Mouse (Mus musculus) liver, embryonic 15.5 days (tissue): Measurements from ENCODE around the gene Olfr397. TPM values are rescaled to one million over a fixed set of nuclear protein-coding genes. Genes with fewer than 3 reads are reported as not detected.

Experiments used
- ATAC-seq: fragments of 200-750 bp; cut with Nextera tagmentation; 2 replicates; pipeline ENCODE4 v1.8.0; 2017; ENCODE audit warnings: moderate number of reproducible peaks, mild to moderate bottlenecking, moderate library complexity; ENCODE audit not compliant: insufficient read depth
- H3K27ac ChIP-seq: fragments of 300-500 bp; sonication (generic); replicated peaks from 2 replicates; pipeline ENCODE4 v1.5.1; 2015; ENCODE audit warnings: mild to moderate bottlenecking, inconsistent platforms
- H3K27me3 ChIP-seq: fragments of 300-500 bp; sonication (generic); 2 replicates; pipeline ENCODE4 v1.6.1; 2015; ENCODE audit warnings: mild to moderate bottlenecking, inconsistent platforms
- H3K36me3 ChIP-seq: fragments of 300-500 bp; sonication (generic); replicated peaks from 2 replicates; pipeline ENCODE4 v1.6.1; 2015; ENCODE audit warnings: moderate library complexity, mild to moderate bottlenecking, inconsistent platforms
- H3K4me1 ChIP-seq: fragments of 300-500 bp; sonication (generic); replicated peaks from 2 replicates; pipeline ENCODE4 v1.6.1; 2015; ENCODE audit warnings: inconsistent platforms
- H3K4me2 ChIP-seq: fragments of 300-500 bp; sonication (generic); 2 replicates; pipeline ENCODE4 v1.6.1; 2015; ENCODE audit warnings: moderate library complexity, mild to moderate bottlenecking, inconsistent platforms
- H3K4me3 ChIP-seq: fragments of 300-500 bp; sonication (generic); replicated peaks from 2 replicates; pipeline ENCODE4 v1.5.1; 2015; ENCODE audit warnings: mild to moderate bottlenecking, inconsistent platforms
- H3K9ac ChIP-seq: fragments of 300-500 bp; sonication (generic); 2 replicates; pipeline ENCODE4 v1.6.1; 2015; ENCODE audit warnings: moderate library complexity, mild to moderate bottlenecking, inconsistent platforms
- H3K9me3 ChIP-seq: fragments of 300-500 bp; sonication (generic); replicated peaks from 2 replicates; pipeline ENCODE4 v1.6.1; 2016; ENCODE audit warnings: inconsistent platforms
- WGBS: fragments of 180-500 bp; shearing (Covaris S2); methylation state at CpG from one replicate; pipeline ENCODE4 v1.1.7; 2015; ENCODE audit warnings: mixed read lengths; ENCODE audit not compliant: insufficient replicate concordance; 5-methylcytosine and 5-hydroxymethylcytosine counted together
- polyA plus RNA-seq: library from polyadenylated mRNA; unstranded; fragments of >200 nt; fragmentation: Nextera tagmentation; extraction: Ambion mirVana; gene quantifications from 2 replicates; pipeline ENCODE4 v1.2.1, GENCODE M21; 2015

Gene Olfr397
- not detected in 2 replicates for polyA plus RNA-seq

- no peak within 1 kb of the TSS for H3K4me2 ChIP-seq
- H3K4me1 ChIP-seq, result no peaks in the 10 kb centered on the region
- no peak within 1 kb of the TSS for H3K27ac ChIP-seq
- no peak within 1 kb of the TSS for H3K4me3 ChIP-seq
- H3K9ac ChIP-seq, result no peak within 1 kb of the TSS
- H3K9me3 ChIP-seq, result no peaks in the 10 kb centered on the region; the same call in 1 of the 2 replicates
- WGBS, result 43% methylated on average over 1 of the region's 1 CpGs
- H3K36me3 ChIP-seq, result no peaks in the 10 kb centered on the region
- H3K27me3 ChIP-seq, result no peaks in the 10 kb centered on the region
- ATAC-seq, result no peak
Observed at GRCm38 (mm10) chr11:73960517-73960916, at the start of gene Olfr397. Olfr397 (plus strand) TSS chr11:73960817.

- H3K9ac ChIP-seq, result no peak within 1 kb of the TSS
- no peaks in the 10 kb centered on the region for H3K27me3 ChIP-seq
- H3K27ac ChIP-seq, result no peak within 1 kb of the TSS
- no peak within 1 kb of the TSS for H3K4me3 ChIP-seq
- no peak for ATAC-seq
- no peaks in the 10 kb centered on the region for H3K4me1 ChIP-seq
- H3K36me3 ChIP-seq, result no peaks in the 10 kb centered on the region
- no peak within 1 kb of the TSS for H3K4me2 ChIP-seq
- H3K9me3 ChIP-seq, result no peaks in the 10 kb centered on the region
Observed at GRCm38 (mm10) chr11:73936377-73936776, 24.2 kb upstream of the Olfr397 start, which contains the start of gene Olfr23. Olfr23 (plus strand) TSS chr11:73936677.

GRCm38 (mm10) chr11:73990307-73990706 lies 29.7 kb downstream of the Olfr397 start, which contains the start of gene Olfr398:
Olfr398 (minus strand) TSS chr11:73990407.
- H3K27ac ChIP-seq, result no peak within 1 kb of the TSS
- ATAC-seq, result no peak
- H3K27me3 ChIP-seq, result no peaks in the 10 kb centered on the region
- no peak within 1 kb of the TSS for H3K9ac ChIP-seq
- no peak within 1 kb of the TSS for H3K4me2 ChIP-seq
- no peaks in the 10 kb centered on the region for H3K4me1 ChIP-seq
- H3K4me3 ChIP-seq, result no peak within 1 kb of the TSS
- 0 out of 2 replicates have a peak, but pooled peaks cover 3% of the 10 kb centered on the region for H3K9me3 ChIP-seq
- H3K36me3 ChIP-seq, result no peaks in the 10 kb centered on the region

GRCm38 (mm10) chr11:73993115-73993514 lies 32.5 kb downstream of the Olfr397 start:
- H3K9me3 ChIP-seq, result no peaks in the 10 kb centered on the region
- no peak for ATAC-seq
- H3K4me2 ChIP-seq, result no peak overlapping the region
- H3K4me1 ChIP-seq, result no peaks in the 10 kb centered on the region
- no peak overlapping the region for H3K4me3 ChIP-seq
- H3K36me3 ChIP-seq, result no peaks in the 10 kb centered on the region
- no peaks in the 10 kb centered on the region for H3K27me3 ChIP-seq
- H3K9ac ChIP-seq, result no peak overlapping the region
- H3K27ac ChIP-seq, result no peak overlapping the region

Other genes starting within 250 kb of the Olfr397 start
- not detected in 2 replicates for gene Olfr389, start 180.1 kb upstream of the Olfr397 start, polyA plus RNA-seq
- gene Olfr390, start 177.9 kb upstream of the Olfr397 start, polyA plus RNA-seq, result not detected in 2 replicates
- gene Olfr391-ps, start 157.8 kb upstream of the Olfr397 start, polyA plus RNA-seq, result not detected in 2 replicates
- not detected in 2 replicates for gene Olfr392, start 143.8 kb upstream of the Olfr397 start, polyA plus RNA-seq
- gene Olfr393, start 109.4 kb upstream of the Olfr397 start, polyA plus RNA-seq, result not detected in 2 replicates
- not detected in 2 replicates for gene Olfr394, start 70.0 kb upstream of the Olfr397 start, polyA plus RNA-seq
- gene Olfr395, start 51.5 kb upstream of the Olfr397 start, polyA plus RNA-seq, result not detected in 2 replicates
- not detected in 2 replicates for gene Olfr23, start 24.1 kb upstream of the Olfr397 start, polyA plus RNA-seq
- gene Olfr398, start 29.6 kb downstream of the Olfr397 start, polyA plus RNA-seq, result not detected in 2 replicates
- not detected in 2 replicates for gene Olfr139, start 95.7 kb downstream of the Olfr397 start, polyA plus RNA-seq
- gene Olfr399, start 95.8 kb downstream of the Olfr397 start, polyA plus RNA-seq, result not detected in 2 replicates
- gene Zfp616, start 109.1 kb downstream of the Olfr397 start, polyA plus RNA-seq, result not detected in 2 replicates
- not detected in 2 replicates for gene Olfr401, start 152.9 kb downstream of the Olfr397 start, polyA plus RNA-seq
- not detected in 2 replicates for gene Olfr402, start 192.7 kb downstream of the Olfr397 start, polyA plus RNA-seq
- not detected in 2 replicates for gene Olfr403, start 225.4 kb downstream of the Olfr397 start, polyA plus RNA-seq